Comparison of ENCODE assay signal across 13 mouse cellular contexts in the genomic region with DNA sequence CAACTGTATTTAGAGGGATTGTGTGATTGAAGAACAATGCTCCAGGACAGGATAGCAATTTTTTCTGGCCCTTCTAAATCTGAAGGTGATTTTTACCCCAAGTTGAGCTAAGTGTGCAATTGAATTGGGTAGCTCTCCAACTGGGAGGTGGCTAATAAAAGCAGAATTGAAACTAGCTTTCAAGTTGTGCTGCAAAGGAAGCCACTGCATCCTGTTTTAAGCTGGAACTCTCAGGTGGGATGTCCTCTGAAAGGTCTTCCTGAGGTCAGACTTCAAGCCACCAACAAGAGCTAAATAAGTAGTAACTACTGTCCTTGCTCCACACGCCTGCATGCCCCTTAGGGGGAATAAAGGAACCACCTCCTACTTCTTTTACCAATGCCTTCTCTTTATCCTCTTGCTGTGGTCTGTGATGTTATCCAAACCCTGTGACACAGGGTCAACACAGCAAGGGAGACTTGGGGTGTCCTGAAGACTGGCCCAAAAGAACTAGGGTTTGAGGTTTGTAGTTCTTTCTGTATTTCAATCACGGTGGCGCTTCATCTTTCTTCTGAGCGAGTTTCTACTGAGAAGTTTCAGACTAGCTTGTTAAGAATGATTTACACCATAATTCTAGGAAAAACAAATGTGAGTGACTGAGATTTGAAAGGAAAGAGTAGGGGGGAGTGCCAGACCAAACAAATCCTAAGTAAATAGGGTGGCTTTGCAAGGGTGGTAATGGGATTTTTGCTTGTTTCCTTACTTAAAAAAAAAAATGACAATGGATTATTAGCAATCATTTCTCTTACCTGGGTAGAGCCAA.
A peak's percentile ranks its signal among the peaks of the same experiment; 100 is the strongest.
DNase-seq lines count a peak whose midpoint lies in the region; ATAC-seq and TF ChIP-seq lines count a peak whose summit lies in the region.
"Had no signal": no experiment of that assay in that cellular context is flagged by ENCODE, and none has a peak within 500 bp of the region (broad histone marks: within the 10 kb centered on the region; RNA-seq: fewer than 3 reads in every experiment).

No protein-coding gene starts in this region.

- TF ChIP-seq CTCF in heart, adult 2 months (IDR thresholded peaks at IDR 0.05), result no peak
- no peak for TF ChIP-seq CTCF in lung, embryonic 14.5 days (IDR thresholded peaks at IDR 0.05; ENCODE audit: low read depth)

- no peak for DNase-seq in heart, adult 2 months
- DNase-seq in heart, postnatal 4 days, result no peak
- DNase-seq in lung, embryonic 14.5 days, result peak; percentile 15
- DNase-seq in lung, postnatal 14 days, result no peak
- DNase-seq in splenic B cell, adult 2 months (ENCODE audit: low read depth, low spot score), result peak; percentile 62
- no peak for DNase-seq in right cerebral cortex, postnatal 14 days

- H3K9ac ChIP-seq in heart, adult 2 months (ENCODE audit: low read depth, low read length), result no peak overlapping the region
- H3K9ac ChIP-seq in lung, embryonic 14.5 days, result no peak overlapping the region
- H3K9ac ChIP-seq: embryonic facial prominence, embryonic 15.5 days; hindbrain, embryonic 15.5 days; lung, embryonic 15.5 days had no signal

- peak overlapping the region; percentile 52 for H3K27ac ChIP-seq in heart, adult 2 months
- no peak overlapping the region for H3K27ac ChIP-seq in lung, embryonic 14.5 days (ENCODE audit: low read depth)
- H3K27ac ChIP-seq: embryonic facial prominence, embryonic 15.5 days; hindbrain, embryonic 15.5 days; left cerebral cortex, adult 2 months; lung, embryonic 15.5 days; midbrain, embryonic 10.5 days had no signal

- intact Hi-C loops in heart, adult 2 months (cut with DNase I), result loop anchor here (5.0 kb wide), 1 partner anchor 72 kb away; no protein-coding TSS in a partner anchor

- peak; percentile 24; the same call in 1 of the 2 replicates for TF ChIP-seq EP300 in heart, adult 2 months (IDR thresholded peaks at IDR 0.05; ENCODE audit: insufficient read depth, low read depth, low read length)

- H3K4me1 ChIP-seq in heart, adult 2 months (ENCODE audit: control insufficient read depth, insufficient read depth, low read length), result peaks cover 26% of the 10 kb centered on the region
- no peaks in the 10 kb centered on the region for H3K4me1 ChIP-seq in lung, embryonic 14.5 days (ENCODE audit: insufficient read depth)

- H3K4me3 ChIP-seq in heart, adult 2 months, result no peak overlapping the region
- H3K4me3 ChIP-seq in lung, embryonic 14.5 days (ENCODE audit: low read depth, low read length), result no peak overlapping the region
- H3K4me3 ChIP-seq: embryonic facial prominence, embryonic 15.5 days; hindbrain, embryonic 15.5 days; left cerebral cortex, adult 2 months; lung, embryonic 15.5 days; midbrain, embryonic 10.5 days had no signal

- H3K27me3 ChIP-seq in heart, adult 2 months (ENCODE audit: control insufficient read depth, insufficient read depth, low read length), result no peaks in the 10 kb centered on the region
- H3K27me3 ChIP-seq in lung, embryonic 14.5 days (ENCODE audit: insufficient read depth, low read length), result no peaks in the 10 kb centered on the region
- H3K27me3 ChIP-seq in splenic B cell, adult 2 months (ENCODE audit: control insufficient read depth, insufficient read depth, low read length, poor library complexity, severe bottlenecking), result no peaks in the 10 kb centered on the region
- H3K27me3 ChIP-seq: embryonic facial prominence, embryonic 15.5 days; hindbrain, embryonic 15.5 days; lung, embryonic 15.5 days had no signal

- no peaks in the 10 kb centered on the region for H3K9me3 ChIP-seq in lung, embryonic 14.5 days (ENCODE audit: low read depth, low read length)
- H3K9me3 ChIP-seq: embryonic facial prominence, embryonic 15.5 days; hindbrain, embryonic 15.5 days; lung, embryonic 15.5 days; midbrain, embryonic 10.5 days had no signal

- no peak overlapping the region for H3K4me2 ChIP-seq in lung, embryonic 14.5 days
- H3K4me2 ChIP-seq: embryonic facial prominence, embryonic 15.5 days; hindbrain, embryonic 15.5 days; lung, embryonic 15.5 days had no signal

- 0 out of 2 replicates have a peak, but pooled peaks have one; percentile 25 for TF ChIP-seq POLR2A in heart, adult 2 months (IDR thresholded peaks at IDR 0.05; ENCODE audit: insufficient read depth, low read depth, low read length)

- H3K36me3 ChIP-seq in heart, adult 2 months (ENCODE audit: control insufficient read depth, insufficient read depth, low read length), result peaks cover 45% of the 10 kb centered on the region
- H3K36me3 ChIP-seq in lung, embryonic 14.5 days (ENCODE audit: insufficient read depth), result no peaks in the 10 kb centered on the region
- H3K36me3 ChIP-seq in splenic B cell, adult 2 months (ENCODE audit: control insufficient read depth, insufficient read depth, low read length, poor library complexity, severe bottlenecking), result no peaks in the 10 kb centered on the region
- H3K36me3 ChIP-seq: embryonic facial prominence, embryonic 15.5 days; hindbrain, embryonic 15.5 days; lung, embryonic 15.5 days; midbrain, embryonic 10.5 days had no signal

- WGBS in heart, adult 2 months, result 70% methylated on average over 4 of the region's 4 CpGs
- 58% methylated on average over 4 of the region's 4 CpGs for WGBS in lung, embryonic 14.5 days

- ATAC-seq in lung, embryonic 14.5 days (ENCODE audit: insufficient read depth), result no peak
- peak; percentile 92 for ATAC-seq in common myeloid progenitor, adult 5-6 weeks (replicated peaks; ENCODE audit: low read depth, poor library complexity, severe bottlenecking)
- ATAC-seq: forebrain, embryonic 16.5 days had no signal

- peaks cover 3% of the 10 kb centered on the region; the same call in 1 of the 2 replicates for H3K79me2 ChIP-seq in heart, adult 2 months (replicated peaks; ENCODE audit: control insufficient read depth, insufficient read depth, low read length)

Comparison
In these comparisons a context has a peak if more than half of its experiments do, and no peak if none do; other contexts are left out.
1. DNase-seq: peak in lung, embryonic 14.5 days (single experiment) and splenic B cell, adult 2 months (single experiment); none in heart, adult 2 months (0 of 2), heart, postnatal 4 days (single experiment), lung, postnatal 14 days (single experiment) and right cerebral cortex, postnatal 14 days (single experiment).